Mouse (Mus musculus) heart, embryonic 15.5 days (tissue): Measurements from ENCODE around the gene Lamtor1. TPM values are rescaled to one million over a fixed set of nuclear protein-coding genes. Genes with fewer than 3 reads are reported as not detected.
"Not testable (repeated sequence)": the region's sequence is repeated elsewhere in the genome, so short reads cannot be mapped to it uniquely, and the experiment has no call there.

ENCODE experiments used
- ATAC-seq: fragments of 200-750 bp; cut with Nextera tagmentation; replicated peaks from 2 replicates; pipeline ENCODE4 v1.8.0; 2017; ENCODE audit warnings: low read depth, moderate TSS enrichment; ENCODE audit not compliant: insufficient number of reproducible peaks, insufficient read depth, low FRiP score
- H3K27ac ChIP-seq: fragments of 300-500 bp; sonication (generic); 2 replicates; pipeline ENCODE4 v1.5.1; 2015; ENCODE audit warnings: mild to moderate bottlenecking, inconsistent platforms
- H3K27me3 ChIP-seq: fragments of 300-500 bp; sonication (generic); 2 replicates; pipeline ENCODE4 v1.6.1; 2015; ENCODE audit warnings: inconsistent platforms
- H3K36me3 ChIP-seq: fragments of 300-500 bp; sonication (generic); 2 replicates; pipeline ENCODE4 v1.6.1; 2015; ENCODE audit warnings: mild to moderate bottlenecking, inconsistent platforms
- H3K4me1 ChIP-seq: fragments of 300-500 bp; sonication (generic); replicated peaks from 2 replicates; pipeline ENCODE4 v1.6.1; 2015; ENCODE audit warnings: inconsistent platforms
- H3K4me2 ChIP-seq: fragments of 300-500 bp; sonication (generic); 2 replicates; pipeline ENCODE4 v1.6.1; 2015; ENCODE audit warnings: inconsistent platforms, mild to moderate bottlenecking, moderate library complexity
- H3K4me3 ChIP-seq: fragments of 300-500 bp; sonication (generic); 2 replicates; pipeline ENCODE4 v1.5.1; 2015; ENCODE audit warnings: mild to moderate bottlenecking, inconsistent platforms
- H3K9ac ChIP-seq: fragments of 300-500 bp; sonication (generic); 2 replicates; pipeline ENCODE4 v1.6.1; 2015; ENCODE audit warnings: mild to moderate bottlenecking, inconsistent platforms
- H3K9me3 ChIP-seq: fragments of 300-500 bp; sonication (generic); replicated peaks from 2 replicates; pipeline ENCODE4 v1.6.1; 2016; ENCODE audit warnings: inconsistent platforms
- WGBS: fragments of 180-500 bp; shearing (Covaris S2); methylation state at CpG from one replicate; pipeline ENCODE4 v1.1.7; 2015; ENCODE audit warnings: mixed read lengths; 5-methylcytosine and 5-hydroxymethylcytosine counted together
- polyA plus RNA-seq: library from polyadenylated mRNA; unstranded; fragments of >200 nt; fragmentation: Nextera tagmentation; extraction: Ambion mirVana; gene quantifications from 2 replicates; pipeline ENCODE4 v1.2.1, GENCODE M21; 2015

Lamtor1 gene
- polyA plus RNA-seq, 1 experiment from 2014 or later: 130 TPM

- Histone ChIP-seq H3K9me3 (no peaks in the 10 kb centered on the region; the same call in 1 of the 2 replicates), H3K9ac (no peak overlapping the region), H3K4me1 (peaks cover 10% of the 10 kb centered on the region), H3K4me3 (no peak overlapping the region), H3K4me2 (no peak overlapping the region), H3K36me3 (0 out of 2 replicates have a peak, but pooled peaks cover 4% of the 10 kb centered on the region), H3K27me3 (no peaks in the 10 kb centered on the region), H3K27ac (no peak overlapping the region)
- no peak for ATAC-seq
These were observed 2.9 kb upstream of the Lamtor1 start for GRCm38 (mm10) chr7:101902846-101903245.

- Histone ChIP-seq H3K4me2 (peak within 1 kb of the TSS; percentile 72), H3K36me3 (peaks cover 15% of the 10 kb centered on the region), H3K27me3 (no peaks in the 10 kb centered on the region), H3K9me3 (no peaks in the 10 kb centered on the region; the same call in 1 of the 2 replicates), H3K27ac (peak within 1 kb of the TSS; percentile 97), H3K4me1 (peaks cover 10% of the 10 kb centered on the region), H3K4me3 (peak within 1 kb of the TSS; percentile 71), H3K9ac (peak within 1 kb of the TSS; percentile 88)
- ATAC-seq: no peak
- 10% methylated on average over 11 of the region's 11 CpGs for WGBS
These were observed 580 bp downstream of the Lamtor1 start, which contains the start of gene Tomt for GRCm38 (mm10) chr7:101906287-101906681. Gene Tomt, minus strand, starts transcription at chr7:101906359.

DNA sequence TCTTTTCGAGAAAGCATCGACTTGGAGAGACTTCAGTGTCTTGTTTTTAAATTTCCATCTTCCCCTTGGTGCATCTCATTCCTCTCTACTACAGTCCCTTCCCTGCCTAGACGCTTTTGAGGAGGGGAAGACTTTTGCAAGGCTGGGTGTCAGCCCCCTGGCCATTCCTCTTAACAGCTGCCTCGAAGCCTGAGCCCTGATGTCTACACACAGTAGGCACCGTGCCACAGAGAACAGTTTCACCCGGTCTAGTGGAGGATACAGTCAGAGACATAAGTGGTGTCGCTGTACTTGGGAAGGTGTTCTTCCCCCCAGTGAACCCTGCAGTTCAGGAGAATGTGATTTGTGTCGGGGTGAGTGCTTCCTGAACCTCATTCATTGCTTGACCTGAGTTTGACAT, 992 bp downstream of the Lamtor1 start:
- peak overlapping the region; percentile 97 for H3K27ac ChIP-seq
- no peaks in the 10 kb centered on the region for H3K27me3 ChIP-seq
- ATAC-seq: no peak
- peak overlapping the region; percentile 88 for H3K9ac ChIP-seq
- WGBS: 45% methylated on average over 8 of the region's 8 CpGs
- peak overlapping the region; percentile 65 for H3K4me2 ChIP-seq
- H3K4me1 ChIP-seq: peaks cover 10% of the 10 kb centered on the region
- H3K36me3 ChIP-seq: peaks cover 18% of the 10 kb centered on the region
- no peaks in the 10 kb centered on the region; the same call in 1 of the 2 replicates for H3K9me3 ChIP-seq
- peak overlapping the region; percentile 71 for H3K4me3 ChIP-seq

- no peak for ATAC-seq
- WGBS: 54% methylated on average over 4 of the region's 4 CpGs
- no peaks in the 10 kb centered on the region for H3K9me3 ChIP-seq
- H3K4me1 ChIP-seq: peaks cover 10% of the 10 kb centered on the region
- no peak overlapping the region for H3K4me2 ChIP-seq
- peaks cover 34% of the 10 kb centered on the region for H3K36me3 ChIP-seq
- no peak overlapping the region for H3K9ac ChIP-seq
- H3K4me3 ChIP-seq: no peak overlapping the region
- H3K27me3 ChIP-seq: no peaks in the 10 kb centered on the region
- no peak overlapping the region; the same call in 1 of the 2 replicates for H3K27ac ChIP-seq
These were observed 2.7 kb downstream of the Lamtor1 start for GRCm38 (mm10) chr7:101908367-101908766.

DNA sequence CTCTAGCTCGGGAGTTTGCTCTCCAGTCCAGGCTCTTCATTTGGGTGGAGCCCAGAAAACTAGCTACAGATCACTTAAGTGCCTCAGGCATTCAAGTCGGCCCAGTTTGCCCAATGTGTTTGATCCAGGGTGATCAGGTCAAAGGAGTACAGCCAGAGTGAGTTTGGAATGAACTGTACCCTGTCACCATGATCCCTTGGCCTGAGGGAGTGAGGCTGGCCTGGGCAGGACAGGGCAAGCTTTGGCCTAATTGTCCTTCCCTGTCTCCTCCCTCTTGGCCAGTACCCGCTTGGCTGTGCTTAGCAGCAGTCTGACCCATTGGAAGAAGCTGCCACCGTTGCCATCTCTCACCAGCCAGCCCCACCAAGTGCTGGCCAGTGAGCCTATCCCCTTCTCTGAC, 4.4 kb downstream of the Lamtor1 start:
- no peak overlapping the region for H3K9ac ChIP-seq
- no peaks in the 10 kb centered on the region for H3K9me3 ChIP-seq
- WGBS: 87% methylated on average over 4 of the region's 4 CpGs
- no peak overlapping the region for H3K4me3 ChIP-seq
- H3K27ac ChIP-seq: no peak overlapping the region
- no peaks in the 10 kb centered on the region for H3K27me3 ChIP-seq
- peaks cover 10% of the 10 kb centered on the region for H3K4me1 ChIP-seq
- peaks cover 40% of the 10 kb centered on the region for H3K36me3 ChIP-seq
- ATAC-seq: no peak
- no peak overlapping the region for H3K4me2 ChIP-seq

GRCm38 (mm10) chr7:101911982-101912381, 6.3 kb downstream of the Lamtor1 start:
- no peaks in the 10 kb centered on the region for H3K9me3 ChIP-seq
- no peak for ATAC-seq
- peaks cover 40% of the 10 kb centered on the region for H3K36me3 ChIP-seq
- H3K27me3 ChIP-seq: no peaks in the 10 kb centered on the region
- no peak overlapping the region for H3K9ac ChIP-seq
- no peak overlapping the region for H3K4me3 ChIP-seq
- H3K4me1 ChIP-seq: peaks cover 2% of the 10 kb centered on the region
- H3K4me2 ChIP-seq: no peak overlapping the region
- H3K27ac ChIP-seq: no peak overlapping the region
- 68% methylated on average over 3 of the region's 3 CpGs for WGBS

DNA sequence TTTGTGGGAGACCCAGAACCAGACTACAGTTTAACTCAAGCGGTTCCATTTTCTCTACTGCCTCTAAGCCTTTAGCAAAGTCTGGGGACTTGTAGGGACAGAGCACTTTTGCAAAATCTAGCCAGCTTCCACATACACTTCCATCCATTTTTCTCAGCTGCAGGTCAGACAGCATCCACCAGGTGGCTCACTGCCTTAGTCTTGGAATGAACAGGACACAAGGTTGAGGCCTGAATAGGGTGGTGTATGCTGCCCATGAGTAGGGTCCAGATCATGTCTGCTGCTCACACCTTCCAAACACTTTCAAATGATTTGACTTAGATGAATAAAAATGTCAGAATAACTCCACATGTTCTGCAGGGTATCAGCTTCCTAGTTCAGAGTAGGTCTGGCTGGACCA, 12.4 kb downstream of the Lamtor1 start:
- ATAC-seq: peak; percentile 66

GRCm38 (mm10) chr7:101925892-101926291, 20.2 kb downstream of the Lamtor1 start:
- ATAC-seq, H3K4me2 ChIP-seq, H3K4me3 ChIP-seq, H3K36me3 ChIP-seq, H3K27me3 ChIP-seq, H3K9ac ChIP-seq, H3K27ac ChIP-seq, H3K9me3 ChIP-seq, H3K4me1 ChIP-seq: not testable (repeated sequence)

More for the DNA sequence above, 12.4 kb downstream of the Lamtor1 start:
- Histone ChIP-seq H3K36me3 (peaks cover 9% of the 10 kb centered on the region), H3K9me3 (no peaks in the 10 kb centered on the region), H3K27me3 (no peaks in the 10 kb centered on the region), H3K4me1 (no peaks in the 10 kb centered on the region), H3K4me3 (no peak overlapping the region), H3K4me2 (no peak overlapping the region), H3K9ac (no peak overlapping the region), H3K27ac (no peak overlapping the region)
- 19% methylated on average over 1 of the region's 1 CpGs for WGBS

GRCm38 (mm10) chr7:101928093-101928492, 22.4 kb downstream of the Lamtor1 start:
- Histone ChIP-seq H3K4me2 (no peak overlapping the region), H3K9me3 (no peaks in the 10 kb centered on the region), H3K4me1 (peaks cover 5% of the 10 kb centered on the region; the same call in 1 of the 2 replicates), H3K36me3 (no peaks in the 10 kb centered on the region), H3K4me3 (no peak overlapping the region), H3K27ac (no peak overlapping the region), H3K9ac (no peak overlapping the region), H3K27me3 (no peaks in the 10 kb centered on the region)
- no peak for ATAC-seq
- 75% methylated on average over 3 of the region's 3 CpGs for WGBS

DNA sequence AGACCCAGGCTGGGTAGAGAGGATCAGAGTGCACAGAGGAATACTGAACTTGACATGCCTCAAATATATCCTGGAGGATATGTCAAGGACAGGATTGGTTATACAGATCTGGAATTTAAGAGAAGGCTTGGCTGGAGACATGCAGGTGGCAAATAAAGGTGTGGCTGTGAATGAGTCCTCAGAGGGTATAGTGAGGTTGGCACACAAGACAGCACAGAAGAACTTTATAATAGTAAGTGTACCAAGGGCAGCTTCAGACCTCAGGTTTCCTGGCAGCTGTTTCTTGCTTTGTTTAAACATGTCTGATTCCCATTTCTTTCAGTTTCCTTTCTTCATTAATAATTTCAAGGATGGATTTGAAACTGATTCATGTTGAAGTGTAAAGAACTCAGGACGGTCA, 26.8 kb downstream of the Lamtor1 start:
- no peak for ATAC-seq
- H3K4me3 ChIP-seq: peak overlapping the region; percentile 86
- peak overlapping the region; percentile 78; the same call in 1 of the 2 replicates for H3K4me2 ChIP-seq
- H3K36me3 ChIP-seq: no peaks in the 10 kb centered on the region
- 88% methylated on average over 1 of the region's 1 CpGs for WGBS
- no peak overlapping the region for H3K27ac ChIP-seq
- peaks cover 11% of the 10 kb centered on the region for H3K4me1 ChIP-seq
- no peak overlapping the region for H3K9ac ChIP-seq
- no peaks in the 10 kb centered on the region for H3K9me3 ChIP-seq
- H3K27me3 ChIP-seq: no peaks in the 10 kb centered on the region

DNA sequence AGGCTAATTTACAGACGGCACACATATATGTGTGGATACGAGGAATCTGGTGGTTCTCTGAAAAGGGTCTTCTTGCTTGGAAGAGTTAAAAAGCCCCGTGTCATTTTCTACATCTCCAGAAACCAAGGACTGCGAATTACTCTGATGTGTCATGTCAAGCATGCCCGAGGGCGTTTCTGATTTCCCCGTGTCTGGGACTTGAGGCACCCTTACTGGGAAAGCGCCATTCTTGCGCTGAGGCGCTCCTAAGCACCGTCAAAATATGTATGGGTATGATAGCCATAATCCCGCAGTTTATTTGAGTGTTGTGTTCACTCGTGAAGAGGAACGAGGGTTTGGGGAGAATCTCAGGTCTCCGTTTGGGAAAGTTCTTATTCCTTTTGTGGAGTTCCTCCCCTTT, 27.6 kb downstream of the Lamtor1 start:
- peak overlapping the region; percentile 73 for H3K27ac ChIP-seq
- H3K4me3 ChIP-seq: peak overlapping the region; percentile 86
- WGBS: 4% methylated on average over 15 of the region's 15 CpGs
- H3K4me2 ChIP-seq: peak overlapping the region; percentile 78
- H3K36me3 ChIP-seq: no peaks in the 10 kb centered on the region
- H3K9ac ChIP-seq: peak overlapping the region; percentile 63
- no peak; the same call in 1 of the 2 replicates for ATAC-seq
- H3K27me3 ChIP-seq: no peaks in the 10 kb centered on the region
- no peaks in the 10 kb centered on the region for H3K9me3 ChIP-seq
- H3K4me1 ChIP-seq: peaks cover 11% of the 10 kb centered on the region

GRCm38 (mm10) chr7:101933751-101934240, 28.1 kb downstream of the Lamtor1 start, which contains the start of the genes Lrrc51 and Numa1:
Gene Lrrc51, minus strand, starts transcription at chr7:101933895.
Gene Numa1, plus strand, starts transcription at chr7:101934111.
- peaks cover 11% of the 10 kb centered on the region for H3K4me1 ChIP-seq
- peak within 1 kb of the TSS; percentile 82 for H3K9ac ChIP-seq
- peak within 1 kb of the TSS; percentile 81 for H3K4me2 ChIP-seq
- WGBS: under 1% methylated on average over 40 of the region's 40 CpGs
- ATAC-seq: peak; percentile 98
- peak within 1 kb of the TSS; percentile 73 for H3K27ac ChIP-seq
- no peaks in the 10 kb centered on the region for H3K36me3 ChIP-seq
- H3K9me3 ChIP-seq: no peaks in the 10 kb centered on the region
- no peaks in the 10 kb centered on the region for H3K27me3 ChIP-seq
- H3K4me3 ChIP-seq: peak within 1 kb of the TSS; percentile 86
